Mouse (Mus musculus) lung, embryonic 14.5 days (tissue): ENCODE measurements around the gene Sun3. TPM values are rescaled to one million over a fixed set of nuclear protein-coding genes. Genes with fewer than 3 reads are reported as not detected.

Experiments
- ATAC-seq: fragments of 200-750 bp; cut with Nextera tagmentation; 2 replicates; pipeline ENCODE4 v1.8.0; 2017; ENCODE audit warnings: mild to moderate bottlenecking, moderate TSS enrichment, moderate library complexity; ENCODE audit not compliant: insufficient read depth
- DNase-seq: peaks from one replicate; pipeline ENCODE4 v3.0.0-alpha.2; 2015
- H3K27ac ChIP-seq: fragments of 300-500 bp; sonication (generic); 2 replicates; pipeline ENCODE4 v1.5.1; 2014; ENCODE audit warnings: low read depth, mild to moderate bottlenecking, moderate library complexity
- H3K27me3 ChIP-seq: fragments of 300-500 bp; sonication (generic); 2 replicates; pipeline ENCODE4 v1.6.1; 2014; ENCODE audit warnings: low read length, control low read depth; ENCODE audit not compliant: insufficient read depth
- H3K36me3 ChIP-seq: fragments of 300-500 bp; sonication (generic); 2 replicates; pipeline ENCODE4 v1.6.1; 2014; ENCODE audit warnings: control low read depth; ENCODE audit not compliant: insufficient read depth
- H3K4me1 ChIP-seq: fragments of 300-500 bp; sonication (generic); 2 replicates; pipeline ENCODE4 v1.6.1; 2014; ENCODE audit warnings: antibody characterized with exemption, control low read depth; ENCODE audit not compliant: insufficient read depth
- H3K4me2 ChIP-seq: fragments of 300-500 bp; sonication (generic); 2 replicates; pipeline ENCODE4 v1.6.1; 2014; ENCODE audit warnings: mild to moderate bottlenecking
- H3K4me3 ChIP-seq: fragments of 300-500 bp; sonication (generic); 2 replicates; pipeline ENCODE4 v1.5.1; 2014; ENCODE audit warnings: low read depth, low read length
- H3K9ac ChIP-seq: fragments of 300-500 bp; sonication (generic); 2 replicates; pipeline ENCODE4 v1.6.1; 2014
- H3K9me3 ChIP-seq: fragments of 300-500 bp; sonication (generic); 2 replicates; pipeline ENCODE4 v1.6.1; 2016; ENCODE audit warnings: low read depth, low read length, control low read depth
- CTCF ChIP-seq: IDR thresholded peaks from 2 replicates; pipeline ENCODE4 v1.5.1; 2016; ENCODE audit warnings: antibody characterized with exemption, low read depth
- WGBS: fragments of 180-500 bp; shearing (Covaris S2); extraction: QIAGEN DNeasy Blood & Tissue Kit; methylation state at CpG from one replicate; pipeline ENCODE4 v1.1.7; 2014; 5-methylcytosine and 5-hydroxymethylcytosine counted together
- polyA plus RNA-seq: library from polyadenylated mRNA; unstranded; fragments of >200 nt; fragmentation: Nextera tagmentation; extraction: Ambion mirVana; gene quantifications from 2 replicates; pipeline ENCODE4 v1.2.1, GENCODE M21; 2014

Sun3 gene
- polyA plus RNA-seq, 1 experiment from 2014 or later = not detected

GRCm38 (mm10) chr11:8986058-8986457 is 62.7 kb downstream of the Sun3 start:
- Histone ChIP-seq H3K36me3 (peaks cover 6% of the 10 kb centered on the region; the same call in 1 of the 2 replicates), H3K27ac (no peak overlapping the region), H3K9ac (no peak overlapping the region), H3K4me2 (no peak overlapping the region), H3K4me1 (peaks cover 7% of the 10 kb centered on the region; the same call in 1 of the 2 replicates), H3K27me3 (no peaks in the 10 kb centered on the region), H3K9me3 (no peaks in the 10 kb centered on the region), H3K4me3 (no peak overlapping the region)
- peak; percentile 41 for DNase-seq
- ATAC-seq = peak; percentile 57; the same call in 1 of the 2 replicates
- no peak for TF ChIP-seq CTCF

DNA sequence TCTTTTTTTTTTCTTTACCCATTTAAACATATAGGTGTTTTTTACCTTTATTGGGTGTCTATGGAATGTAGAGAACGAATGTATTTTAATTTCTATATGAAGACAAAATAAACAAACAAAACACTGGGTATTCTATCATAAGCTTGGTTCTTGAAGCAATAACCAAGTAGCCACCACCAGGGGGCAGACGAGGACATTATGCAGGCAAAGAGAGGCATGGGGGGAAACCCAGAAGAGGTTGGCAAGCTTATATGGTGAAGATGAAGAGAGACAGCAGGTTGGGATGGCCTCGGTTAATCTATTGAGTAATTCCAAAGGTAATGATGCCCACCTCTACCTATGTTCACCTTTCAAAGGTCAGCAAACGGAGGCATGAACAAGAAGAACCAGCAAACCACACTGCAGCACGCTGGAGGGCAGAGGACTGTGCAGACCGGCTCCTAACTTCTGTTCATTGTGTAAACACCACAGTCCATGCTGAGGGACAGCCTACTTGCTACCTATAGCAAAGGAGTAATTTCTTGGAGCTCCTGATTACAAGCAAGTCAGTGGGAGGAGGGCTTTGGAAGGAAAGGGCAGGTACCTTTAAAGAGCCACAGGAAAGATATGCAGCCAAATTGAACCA is 65.4 kb downstream of the Sun3 start:
- no peaks in the 10 kb centered on the region for H3K36me3 ChIP-seq
- DNase-seq (peak; percentile 92), ATAC-seq (no peak)
- no peak overlapping the region for H3K9ac ChIP-seq
- WGBS = 19% methylated on average over 6 of the region's 6 CpGs
- no peak overlapping the region for H3K4me3 ChIP-seq
- H3K4me2 ChIP-seq = no peak overlapping the region
- peaks cover 7% of the 10 kb centered on the region; the same call in 1 of the 2 replicates for H3K4me1 ChIP-seq
- TF ChIP-seq CTCF = peak; percentile 86
- H3K27me3 ChIP-seq = no peaks in the 10 kb centered on the region
- H3K27ac ChIP-seq = no peak overlapping the region
- H3K9me3 ChIP-seq = no peaks in the 10 kb centered on the region

DNA sequence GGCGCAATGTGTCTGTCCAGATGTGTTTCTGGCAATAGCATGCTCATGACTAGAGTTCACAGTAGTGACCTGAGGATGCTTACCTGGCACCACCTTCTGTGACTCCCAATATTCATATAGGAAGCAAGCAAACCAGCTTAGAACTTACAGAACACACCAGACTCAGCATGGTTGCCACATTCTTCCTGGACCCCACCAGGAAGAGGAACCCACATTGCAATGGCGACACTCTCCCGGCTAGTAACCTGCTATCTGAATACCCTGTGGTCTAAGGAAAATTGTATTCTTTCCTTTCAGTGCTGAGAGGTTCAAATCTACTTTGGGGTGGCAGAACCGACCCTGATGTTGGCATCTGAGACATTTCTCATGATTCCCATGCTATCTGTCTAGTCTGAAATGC is 70.6 kb downstream of the Sun3 start:
- 81% methylated on average over 4 of the region's 4 CpGs for WGBS
- no peaks in the 10 kb centered on the region for H3K27me3 ChIP-seq
- H3K4me2 ChIP-seq = no peak overlapping the region
- ATAC-seq = no peak
- no peak for TF ChIP-seq CTCF
- DNase-seq = no peak
- H3K4me3 ChIP-seq = no peak overlapping the region
- no peaks in the 10 kb centered on the region for H3K36me3 ChIP-seq
- no peaks in the 10 kb centered on the region for H3K9me3 ChIP-seq
- 0 out of 2 replicates have a peak, but pooled peaks cover 6% of the 10 kb centered on the region for H3K4me1 ChIP-seq
- H3K27ac ChIP-seq = no peak overlapping the region
- H3K9ac ChIP-seq = no peak overlapping the region

DNA sequence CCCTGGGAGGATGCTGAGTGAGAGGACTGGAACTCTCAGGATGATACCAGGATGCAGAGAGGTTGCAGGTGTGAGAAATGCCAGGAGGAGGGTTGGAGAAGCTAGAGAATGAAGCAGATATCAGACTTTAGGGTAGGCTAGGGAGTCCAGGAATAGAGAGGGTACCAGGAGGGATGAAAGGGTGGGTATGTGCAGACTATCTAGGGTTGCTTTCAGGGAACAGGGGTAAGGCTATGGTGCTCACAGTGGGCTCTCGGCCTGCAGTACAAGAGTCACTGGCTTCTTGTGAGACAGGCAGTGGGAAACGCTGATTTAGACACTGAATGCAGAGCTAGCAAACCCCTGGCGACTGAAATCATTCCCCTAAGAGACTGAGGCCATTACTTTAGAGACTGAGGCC is 75.6 kb downstream of the Sun3 start, which contains the start of gene Pkd1l1:
Gene Pkd1l1 (minus strand): TSS at position 101 of the 400 bp plus-strand sequence.
- no peak for TF ChIP-seq CTCF
- no peaks in the 10 kb centered on the region for H3K27me3 ChIP-seq
- H3K27ac ChIP-seq = no peak within 1 kb of the TSS
- H3K4me1 ChIP-seq = 0 out of 2 replicates have a peak, but pooled peaks cover 6% of the 10 kb centered on the region
- H3K36me3 ChIP-seq = no peaks in the 10 kb centered on the region
- H3K4me2 ChIP-seq = no peak within 1 kb of the TSS
- H3K4me3 ChIP-seq = no peak within 1 kb of the TSS
- H3K9ac ChIP-seq = no peak within 1 kb of the TSS
- 76% methylated on average over 3 of the region's 3 CpGs for WGBS
- DNase-seq (no peak), ATAC-seq (no peak)
- H3K9me3 ChIP-seq = no peaks in the 10 kb centered on the region

DNA sequence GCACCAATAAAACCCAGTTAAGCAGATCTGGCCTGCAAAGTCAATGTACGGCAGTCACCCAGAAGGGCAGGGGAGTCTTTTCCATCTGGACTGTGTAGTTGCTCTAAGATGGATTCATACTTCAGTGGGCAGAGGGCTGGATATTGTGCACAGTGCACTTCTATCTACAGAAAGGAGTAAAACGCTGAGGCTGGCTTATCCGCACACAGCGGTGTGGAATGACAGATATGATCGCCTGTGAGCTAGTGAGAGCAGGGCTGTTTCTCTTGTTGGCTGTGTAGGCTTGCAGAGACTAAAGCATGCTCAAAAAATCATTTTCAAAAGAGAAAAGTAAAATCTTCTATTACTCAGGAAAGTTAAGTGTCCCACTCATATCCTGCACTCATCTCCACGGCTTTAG is 76.7 kb downstream of the Sun3 start:
- WGBS = 60% methylated on average over 6 of the region's 6 CpGs
- no peak for ATAC-seq
- no peak overlapping the region for H3K4me2 ChIP-seq
- no peak for TF ChIP-seq CTCF
- no peaks in the 10 kb centered on the region for H3K9me3 ChIP-seq
- H3K9ac ChIP-seq = no peak overlapping the region
- no peak for DNase-seq
- no peak overlapping the region for H3K4me3 ChIP-seq
- 0 out of 2 replicates have a peak, but pooled peaks cover 6% of the 10 kb centered on the region for H3K4me1 ChIP-seq
- no peaks in the 10 kb centered on the region for H3K27me3 ChIP-seq
- no peak overlapping the region for H3K27ac ChIP-seq
- no peaks in the 10 kb centered on the region for H3K36me3 ChIP-seq

DNA sequence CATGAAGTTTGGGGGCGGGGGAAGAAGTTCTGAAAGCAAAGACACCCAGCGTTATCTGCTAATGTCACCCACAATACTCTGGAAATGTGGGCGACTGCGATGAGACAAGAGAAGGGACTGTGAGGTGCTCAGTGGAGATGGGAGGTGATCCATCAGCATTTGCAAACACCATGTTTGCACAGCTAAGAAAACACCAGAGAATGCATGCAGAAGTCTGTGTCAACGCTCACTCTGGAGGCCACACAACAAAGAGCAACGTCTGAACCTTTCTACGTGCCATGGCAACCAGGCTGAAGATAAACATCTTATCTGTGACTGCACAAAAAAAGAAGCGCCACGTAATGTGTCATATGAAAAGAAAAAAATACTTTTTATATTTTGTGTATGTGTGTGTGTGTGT is 78.3 kb downstream of the Sun3 start:
- ATAC-seq (no peak), DNase-seq (no peak)
- no peak overlapping the region for H3K4me2 ChIP-seq
- WGBS = 28% methylated on average over 9 of the region's 9 CpGs
- H3K4me3 ChIP-seq = no peak overlapping the region
- H3K27ac ChIP-seq = no peak overlapping the region
- TF ChIP-seq CTCF = no peak
- no peak overlapping the region for H3K9ac ChIP-seq
- H3K4me1 ChIP-seq = no peaks in the 10 kb centered on the region
- H3K9me3 ChIP-seq = no peaks in the 10 kb centered on the region
- H3K27me3 ChIP-seq = no peaks in the 10 kb centered on the region
- no peaks in the 10 kb centered on the region for H3K36me3 ChIP-seq

GRCm38 (mm10) chr11:8968094-8968493 is 80.7 kb downstream of the Sun3 start:
- ATAC-seq = no peak
- no peak for DNase-seq
- H3K4me3 ChIP-seq = no peak overlapping the region
- no peaks in the 10 kb centered on the region for H3K27me3 ChIP-seq
- no peaks in the 10 kb centered on the region for H3K9me3 ChIP-seq
- no peak overlapping the region for H3K27ac ChIP-seq
- no peak overlapping the region for H3K4me2 ChIP-seq
- H3K4me1 ChIP-seq = no peaks in the 10 kb centered on the region
- 93% methylated on average over 7 of the region's 7 CpGs for WGBS
- H3K9ac ChIP-seq = no peak overlapping the region
- H3K36me3 ChIP-seq = no peaks in the 10 kb centered on the region
- no peak for TF ChIP-seq CTCF

Other genes starting within 250 kb of the Sun3 start
- 0.08 and 0.20 TPM in 2 replicates for gene Pkd1l1, start 75.7 kb downstream of the Sun3 start, polyA plus RNA-seq
- gene Hus1, start 37.8 kb downstream of the Sun3 start, polyA plus RNA-seq = 25.6 and 25.8 TPM in 2 replicates
- 0.38 and 0.74 TPM in 2 replicates for gene Gm11992, start 397 bp downstream of the Sun3 start, polyA plus RNA-seq
- gene Upp1, start 69.1 kb upstream of the Sun3 start, polyA plus RNA-seq = 10.9 and 11.7 TPM in 2 replicates
- 0.01 and 0.08 TPM in 2 replicates for gene Abca13, start 143.0 kb upstream of the Sun3 start, polyA plus RNA-seq